Mouse (Mus musculus) urinary bladder, adult 18-20 months (tissue): ENCODE data around the gene Podn.
"Not testable (repeated sequence)": the region's sequence is repeated elsewhere in the genome, so short reads cannot be mapped to it uniquely, and the experiment has no call there.

Experiments
- DNase-seq, 2 experiments: peaks; one replicate each; pipeline ENCODE4 v3.0.0; 2022; ENCODE audit warnings: low spot score in 2 of 2, mixed read lengths in 2 of 2

Gene Podn

DNA sequence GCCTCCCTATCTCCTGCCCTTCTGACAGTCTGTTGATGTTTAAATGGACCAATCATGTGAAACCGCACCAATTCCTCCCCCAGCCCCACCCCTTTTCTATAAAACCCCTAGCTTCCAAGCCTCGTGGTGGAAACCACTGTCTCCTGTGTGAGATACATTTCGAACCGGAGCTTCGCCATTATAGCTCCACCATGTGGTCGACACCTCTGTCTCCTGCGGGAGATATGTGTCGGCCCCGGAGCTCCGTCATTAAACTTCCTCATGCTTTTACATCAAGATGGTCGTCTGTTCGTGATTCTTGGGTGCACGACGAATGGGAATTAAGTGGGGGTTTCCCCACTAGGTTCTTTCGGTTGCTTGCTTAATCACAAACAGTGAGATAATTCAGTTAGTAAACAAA lies 17.1 kb downstream of the Podn start:
- not testable (repeated sequence) for DNase-seq

DNA sequence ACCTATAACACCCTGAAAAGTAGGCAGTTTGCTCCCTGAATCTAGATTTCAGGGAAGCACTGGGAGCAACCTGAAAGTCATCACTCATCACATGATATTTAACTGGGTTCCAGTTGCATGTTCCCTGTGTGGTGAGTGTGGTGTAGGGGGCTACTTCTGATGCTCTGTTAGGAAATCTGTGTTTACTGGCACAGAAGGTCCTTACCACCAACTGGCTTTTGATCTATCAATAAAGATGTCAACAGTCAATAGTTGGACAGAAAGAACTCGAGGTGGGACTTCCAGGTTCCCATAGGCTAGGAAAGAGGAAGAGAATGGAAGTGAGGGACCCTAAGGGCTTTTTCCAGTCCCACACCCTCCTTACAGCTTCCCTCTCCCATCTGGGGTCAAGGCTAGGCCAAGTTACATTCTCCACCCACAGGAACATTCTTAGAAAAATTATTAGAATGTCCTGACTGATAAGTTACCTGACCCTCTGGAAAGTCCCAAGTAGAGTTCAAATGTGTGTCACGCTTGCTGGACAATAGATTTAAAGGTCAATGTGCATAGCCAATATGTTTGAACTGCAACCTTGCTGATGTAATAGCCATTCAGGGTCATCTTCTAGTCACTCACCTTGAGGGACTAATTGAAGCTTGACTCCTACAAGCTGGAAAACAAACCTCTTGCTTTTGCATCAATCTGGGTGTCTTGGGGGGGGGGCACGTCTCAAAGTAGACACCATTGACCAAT lies 18.9 kb downstream of the Podn start:
- DNase-seq, result no peak

- no peak for DNase-seq
These were observed 21.9 kb downstream of the Podn start for GRCm38 (mm10) chr4:108074204-108074823.

- no peak for DNase-seq
These were observed 24.2 kb downstream of the Podn start for GRCm38 (mm10) chr4:108072086-108072485.

GRCm38 (mm10) chr4:108071235-108071901 lies 24.9 kb downstream of the Podn start:
- DNase-seq, result peak; percentile 90 to 94

GRCm38 (mm10) chr4:108070723-108071122 lies 25.5 kb downstream of the Podn start:
- DNase-seq, result no peak

DNA sequence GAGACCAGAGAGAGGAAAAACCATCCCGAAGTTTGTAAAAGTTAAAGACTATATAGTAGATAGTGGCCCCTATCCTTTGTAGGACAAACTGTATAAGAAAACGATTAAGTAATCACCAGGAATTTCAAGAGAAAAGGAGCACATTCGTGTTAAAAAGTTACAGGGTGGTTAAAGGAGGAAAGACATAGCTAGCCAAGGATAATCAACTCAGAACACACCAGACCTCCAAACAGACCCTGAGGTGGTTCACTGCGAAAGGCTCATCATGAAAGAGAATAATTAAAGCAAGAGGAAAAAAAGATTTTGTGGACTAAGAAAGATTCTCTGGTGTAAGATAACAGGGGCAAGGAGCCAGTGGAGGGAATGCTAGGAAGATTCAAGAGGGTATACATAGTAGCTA lies 26.0 kb downstream of the Podn start:
- no peak for DNase-seq

GRCm38 (mm10) chr4:108068081-108068480 lies 28.2 kb downstream of the Podn start:
- DNase-seq, result no peak

GRCm38 (mm10) chr4:108067261-108067660 lies 29.0 kb downstream of the Podn start:
- DNase-seq, result no peak

DNA sequence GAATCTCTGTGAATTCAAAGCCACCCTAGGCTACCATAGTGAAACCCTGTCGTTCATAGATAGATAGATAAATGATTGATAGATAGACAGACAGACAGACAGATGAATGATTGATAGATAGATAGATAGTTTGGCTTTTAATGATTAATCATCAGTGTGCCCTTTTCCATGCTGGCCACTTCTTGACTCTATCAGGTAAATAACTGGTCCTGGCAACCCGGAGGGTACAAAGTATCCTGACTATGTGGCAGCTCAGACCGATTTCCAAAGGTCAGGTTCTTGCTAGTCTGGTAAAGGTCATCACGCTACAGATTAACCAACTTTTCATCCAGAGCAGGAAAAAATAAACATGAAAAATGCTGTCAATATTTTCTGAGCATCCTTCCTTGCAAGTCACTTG lies 29.7 kb downstream of the Podn start:
- DNase-seq, result no peak

DNA sequence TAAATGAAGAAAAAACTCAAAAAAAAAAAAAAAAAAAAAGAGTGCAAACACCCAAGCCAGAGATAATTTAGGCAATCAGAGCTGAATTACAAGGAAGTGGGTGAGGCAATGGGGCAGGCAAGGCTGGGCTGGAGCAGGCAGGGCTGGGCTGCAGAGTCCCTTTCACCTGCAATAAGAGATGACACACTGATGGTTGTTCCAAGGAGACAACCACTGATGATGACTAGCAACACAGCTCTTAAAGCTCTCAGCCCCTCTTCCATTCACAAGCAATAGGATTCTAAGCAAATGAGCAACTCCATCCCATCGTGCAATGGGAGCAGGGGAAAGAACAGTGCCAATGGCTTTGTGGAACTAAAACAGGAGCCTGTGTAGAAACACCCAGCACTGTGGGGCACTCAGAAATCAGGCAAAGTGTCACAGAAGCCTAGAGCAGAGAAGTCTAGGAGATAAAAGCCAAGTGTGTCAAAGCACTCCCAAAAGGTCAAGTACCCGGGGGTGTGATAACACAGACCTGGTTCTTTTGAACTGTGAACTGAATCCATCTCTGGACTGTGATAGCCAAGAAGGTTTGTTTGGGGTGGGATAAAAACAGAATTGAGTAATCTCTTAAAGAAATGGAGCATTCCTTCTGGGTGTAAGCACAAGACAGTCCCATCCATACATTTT lies 30.9 kb downstream of the Podn start:
- DNase-seq, result no peak

DNA sequence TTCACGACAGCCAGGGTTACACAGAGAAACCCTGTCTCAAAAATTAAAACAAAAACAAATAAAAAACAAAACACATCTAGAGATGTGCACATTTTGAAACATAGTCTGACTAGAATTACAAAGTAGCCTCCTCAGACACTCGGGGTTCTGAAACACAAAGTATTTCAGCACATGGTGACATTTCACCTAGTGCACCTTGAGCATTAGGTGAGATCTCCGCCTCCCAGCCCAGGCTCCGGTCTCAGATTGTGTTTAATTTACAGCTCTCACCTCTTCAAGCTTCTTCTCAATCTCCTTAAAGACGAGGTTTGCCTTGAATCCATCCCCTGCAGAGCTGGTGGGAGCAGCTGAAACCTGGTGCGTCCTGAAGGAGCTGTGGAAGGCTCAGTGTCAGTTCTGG lies 32.6 kb downstream of the Podn start:
- DNase-seq, result no peak

DNA sequence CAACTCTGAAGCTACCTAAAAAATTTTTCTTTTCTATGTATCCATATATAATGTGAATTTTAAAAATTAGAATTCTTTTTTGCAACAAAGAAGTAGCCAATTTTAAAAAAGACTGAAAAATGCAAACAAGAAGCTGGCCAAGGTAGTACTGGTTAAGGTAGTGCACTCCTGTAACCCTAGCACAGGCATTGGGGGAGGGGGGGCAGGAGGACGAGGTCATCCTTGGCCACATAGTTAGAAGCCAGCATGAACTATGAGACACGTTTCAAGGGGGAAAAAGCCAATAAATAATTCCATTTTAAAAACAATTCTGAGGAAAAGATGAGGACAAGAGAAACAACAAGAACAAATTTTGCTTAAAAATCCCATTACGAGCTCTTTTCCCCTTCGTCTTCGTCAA lies 33.7 kb downstream of the Podn start:
- no peak for DNase-seq

DNA sequence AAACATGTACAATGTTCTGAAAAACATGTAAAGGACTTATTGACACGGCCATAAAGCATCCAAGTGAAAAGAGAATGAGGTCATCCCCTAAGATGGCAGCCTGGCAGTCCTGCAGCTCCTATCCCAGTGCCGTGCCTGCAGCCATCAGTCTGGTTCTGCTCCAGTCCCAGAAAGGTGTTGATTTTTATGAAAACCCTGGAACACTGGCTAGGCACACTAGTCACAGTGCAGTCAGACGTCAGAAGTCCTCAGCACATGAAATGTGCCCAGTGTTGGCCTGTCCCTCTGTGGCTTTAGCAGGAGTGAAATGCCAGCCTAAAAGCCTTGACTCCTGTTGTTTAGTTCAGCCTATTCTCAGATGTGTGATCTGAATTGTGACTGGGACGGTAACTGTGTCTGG lies 35.5 kb downstream of the Podn start:
- DNase-seq, result no peak

- DNase-seq, result no peak
These were observed 36.5 kb downstream of the Podn start for GRCm38 (mm10) chr4:108059601-108060379.

- DNase-seq, result peak in 1 of 2 experiments; percentile 43
These were observed 38.1 kb downstream of the Podn start for GRCm38 (mm10) chr4:108058166-108058565.

- DNase-seq, result no peak
These were observed 39.0 kb downstream of the Podn start for GRCm38 (mm10) chr4:108057247-108057646.

DNA sequence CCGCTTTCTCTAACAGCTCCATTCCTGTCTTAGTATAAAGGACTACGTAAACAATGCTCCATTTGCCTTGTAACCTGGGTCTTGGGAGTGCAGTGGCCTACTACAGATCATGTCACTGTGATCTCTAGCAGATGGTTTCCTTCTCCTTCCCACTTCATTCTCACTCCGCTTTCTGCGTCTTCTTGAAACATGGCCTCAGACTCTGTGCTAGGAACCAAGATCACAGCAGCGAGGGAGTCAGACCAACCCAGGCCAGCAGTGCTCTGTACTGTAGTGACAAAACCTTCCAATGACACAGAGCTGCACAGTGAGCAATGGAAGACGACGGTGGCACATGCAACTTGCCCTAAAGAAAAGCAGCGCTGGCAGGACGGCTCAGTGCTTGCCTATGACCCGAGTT lies 40.4 kb downstream of the Podn start:
- DNase-seq, result no peak

DNA sequence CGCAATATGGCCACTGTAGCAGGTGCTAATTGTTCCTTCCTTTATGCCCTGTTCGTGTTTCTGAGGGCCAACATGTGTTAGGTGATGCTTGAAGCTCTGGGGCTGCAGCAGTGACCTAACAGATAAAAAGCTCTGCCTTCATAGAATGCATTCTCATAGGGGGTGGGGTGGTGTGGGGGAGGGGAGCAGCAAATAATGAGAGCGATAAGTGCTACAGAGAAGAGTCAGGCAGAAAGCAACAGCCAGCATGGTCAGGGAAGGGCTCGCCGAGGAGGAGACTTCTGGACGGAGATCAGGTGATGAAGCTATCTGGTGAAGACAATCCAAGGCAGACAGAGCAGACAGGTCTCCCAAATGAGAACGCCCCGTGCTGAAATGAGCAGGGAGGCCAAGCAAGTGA lies 43.6 kb downstream of the Podn start:
- no peak for DNase-seq

DNA sequence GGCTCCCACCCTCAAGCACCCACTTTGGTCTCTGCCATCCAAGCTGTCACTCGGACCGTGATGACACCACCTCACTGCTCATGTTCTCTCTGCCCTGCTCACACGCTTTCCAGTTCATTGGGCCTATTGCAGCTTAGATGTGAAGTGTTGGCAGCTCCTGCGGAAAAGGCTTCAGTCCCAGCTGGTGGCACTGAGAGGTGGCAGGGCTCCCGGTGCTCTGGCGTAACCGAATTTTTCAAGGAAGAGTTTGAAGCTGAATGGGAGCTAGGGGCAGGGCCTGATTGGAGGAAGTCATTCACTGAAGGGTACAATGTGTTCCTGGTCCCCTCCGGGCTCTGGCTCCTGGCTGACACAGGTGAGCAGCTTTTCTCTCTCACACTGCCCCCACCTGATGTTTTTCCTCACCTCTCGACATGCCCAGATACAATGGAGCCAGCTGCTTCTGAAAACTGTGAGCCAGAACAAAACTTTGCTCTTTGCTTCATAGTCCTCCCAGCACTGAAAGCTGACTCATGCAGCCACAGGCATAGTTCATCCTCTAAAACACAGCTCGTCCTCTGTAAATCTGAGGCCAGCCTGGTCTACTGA lies 44.5 kb downstream of the Podn start:
- DNase-seq, result no peak

DNA sequence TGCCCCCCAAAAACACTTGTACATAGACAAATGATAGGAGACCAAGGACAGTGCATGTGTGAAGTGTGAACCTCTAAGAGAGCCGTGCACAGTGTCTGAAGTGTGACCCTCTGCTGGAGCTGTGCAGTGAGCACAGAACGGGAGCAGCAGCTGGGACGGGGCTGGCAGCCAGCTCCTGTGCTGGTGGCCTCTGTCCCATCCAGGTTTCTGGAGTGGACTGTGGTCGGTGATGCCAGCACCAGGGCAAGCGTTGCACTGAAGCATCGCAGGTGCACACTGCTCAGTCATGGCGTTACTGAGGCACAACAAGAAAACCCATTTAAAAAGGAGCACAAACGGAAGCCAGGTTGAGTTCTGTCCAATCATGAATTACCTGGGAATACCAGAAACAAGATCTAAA lies 50.1 kb downstream of the Podn start:
- DNase-seq, result no peak
